Mouse (Mus musculus): ENCODE results near the gene Ppp1r1b. TPM values are rescaled to one million over a fixed set of nuclear protein-coding genes. Genes with fewer than 3 reads are reported as not detected.
A peak's percentile ranks its signal among the peaks of the same experiment; 100 is the strongest.

Ppp1r1b gene
- polyA plus RNA-seq, 1 experiment from 2014 or later = 69.7 TPM

- under 1% methylated on average over 97 of the region's 97 CpGs for WGBS
Measured at GRCm38 (mm10) chr11:98327136-98328030, 20.8 kb upstream of the Ppp1r1b start.

DNA sequence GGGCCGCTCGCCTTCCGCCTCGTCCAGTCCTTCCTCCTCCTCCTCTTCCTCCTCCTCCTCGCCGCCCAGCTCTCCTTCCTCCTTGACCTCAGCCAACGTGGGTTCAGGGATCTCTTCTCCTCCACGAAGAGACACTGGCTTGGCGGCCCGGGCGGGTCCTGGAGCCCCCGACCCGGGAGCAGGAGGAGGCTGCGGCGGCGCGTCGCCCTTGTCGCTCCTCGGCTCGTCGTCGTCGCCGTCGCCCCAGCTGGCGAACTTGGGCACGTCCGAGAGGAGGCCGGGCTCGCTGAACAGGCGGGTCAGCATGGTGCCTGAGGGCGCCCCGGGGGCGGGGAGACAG, 20.2 kb upstream of the Ppp1r1b start:
- peaks cover 43% of the 10 kb centered on the region for H3K27me3 ChIP-seq (replicated peaks; ENCODE audit: control insufficient read depth, insufficient read depth, low read length)
- no peak for ATAC-seq
- H3K36me3 ChIP-seq (ENCODE audit: control insufficient read depth, insufficient read depth) = no peaks in the 10 kb centered on the region
- peak overlapping the region; percentile 64 for H3K4me2 ChIP-seq (ENCODE audit: low read length)
- H3K27ac ChIP-seq (ENCODE audit: low read length) = peak overlapping the region; percentile 99
- peak overlapping the region; percentile 59 for H3K4me3 ChIP-seq (replicated peaks; ENCODE audit: low read length)
- under 1% methylated on average over 31 of the region's 35 CpGs for WGBS
- H3K9me3 ChIP-seq (ENCODE audit: control insufficient read depth, low read length) = no peaks in the 10 kb centered on the region
- peaks cover 33% of the 10 kb centered on the region for H3K4me1 ChIP-seq (replicated peaks; ENCODE audit: control insufficient read depth, insufficient read depth, low read length)
- H3K9ac ChIP-seq (replicated peaks; ENCODE audit: low read depth, low read length) = peak overlapping the region; percentile 82

More at GRCm38 (mm10) chr11:98327136-98328030, 20.8 kb upstream of the Ppp1r1b start:
- Histone ChIP-seq H3K4me2 (ENCODE audit: low read length) (peak overlapping the region; percentile 64), H3K9me3 (ENCODE audit: control insufficient read depth, low read length) (no peaks in the 10 kb centered on the region), H3K4me1 (replicated peaks; ENCODE audit: control insufficient read depth, insufficient read depth, low read length) (peaks cover 34% of the 10 kb centered on the region), H3K36me3 (ENCODE audit: control insufficient read depth, insufficient read depth) (no peaks in the 10 kb centered on the region), H3K27ac (ENCODE audit: low read length) (peak overlapping the region; percentile 99), H3K4me3 (replicated peaks; ENCODE audit: low read length) (peak overlapping the region; percentile 59), H3K27me3 (replicated peaks; ENCODE audit: control insufficient read depth, insufficient read depth, low read length) (peaks cover 46% of the 10 kb centered on the region), H3K9ac (replicated peaks; ENCODE audit: low read depth, low read length) (peak overlapping the region; percentile 82)
- ATAC-seq = no peak

GRCm38 (mm10) chr11:98328371-98329069, 19.7 kb upstream of the Ppp1r1b start:
- H3K9ac ChIP-seq (replicated peaks; ENCODE audit: low read depth, low read length) = peak overlapping the region; percentile 82
- H3K4me1 ChIP-seq (replicated peaks; ENCODE audit: control insufficient read depth, insufficient read depth, low read length) = peaks cover 33% of the 10 kb centered on the region
- no peak for ATAC-seq
- peaks cover 40% of the 10 kb centered on the region for H3K27me3 ChIP-seq (replicated peaks; ENCODE audit: control insufficient read depth, insufficient read depth, low read length)
- H3K36me3 ChIP-seq (ENCODE audit: control insufficient read depth, insufficient read depth) = no peaks in the 10 kb centered on the region
- H3K4me2 ChIP-seq (ENCODE audit: low read length) = peak overlapping the region; percentile 16
- H3K4me3 ChIP-seq (replicated peaks; ENCODE audit: low read length) = peak overlapping the region; percentile 59
- H3K9me3 ChIP-seq (ENCODE audit: control insufficient read depth, low read length) = no peaks in the 10 kb centered on the region
- peak overlapping the region; percentile 99 for H3K27ac ChIP-seq (ENCODE audit: low read length)
- WGBS = under 1% methylated on average over 47 of the region's 56 CpGs

GRCm38 (mm10) chr11:98329081-98329959, 18.9 kb upstream of the Ppp1r1b start, which contains the start of gene Neurod2:
Gene Neurod2 (minus strand): TSS chr11:98329648.
- Histone ChIP-seq H3K9ac (replicated peaks; ENCODE audit: low read depth, low read length) (peak within 1 kb of the TSS; percentile 82), H3K36me3 (ENCODE audit: control insufficient read depth, insufficient read depth) (no peaks in the 10 kb centered on the region), H3K4me1 (replicated peaks; ENCODE audit: control insufficient read depth, insufficient read depth, low read length) (peaks cover 33% of the 10 kb centered on the region), H3K27me3 (replicated peaks; ENCODE audit: control insufficient read depth, insufficient read depth, low read length) (peaks cover 34% of the 10 kb centered on the region), H3K4me2 (ENCODE audit: low read length) (peak within 1 kb of the TSS; percentile 54), H3K4me3 (replicated peaks; ENCODE audit: low read length) (peak within 1 kb of the TSS; percentile 59), H3K27ac (ENCODE audit: low read length) (peak within 1 kb of the TSS; percentile 99), H3K9me3 (ENCODE audit: control insufficient read depth, low read length) (no peaks in the 10 kb centered on the region)
- 2% methylated on average over 36 of the region's 38 CpGs for WGBS
- ATAC-seq = peak; percentile 82

DNA sequence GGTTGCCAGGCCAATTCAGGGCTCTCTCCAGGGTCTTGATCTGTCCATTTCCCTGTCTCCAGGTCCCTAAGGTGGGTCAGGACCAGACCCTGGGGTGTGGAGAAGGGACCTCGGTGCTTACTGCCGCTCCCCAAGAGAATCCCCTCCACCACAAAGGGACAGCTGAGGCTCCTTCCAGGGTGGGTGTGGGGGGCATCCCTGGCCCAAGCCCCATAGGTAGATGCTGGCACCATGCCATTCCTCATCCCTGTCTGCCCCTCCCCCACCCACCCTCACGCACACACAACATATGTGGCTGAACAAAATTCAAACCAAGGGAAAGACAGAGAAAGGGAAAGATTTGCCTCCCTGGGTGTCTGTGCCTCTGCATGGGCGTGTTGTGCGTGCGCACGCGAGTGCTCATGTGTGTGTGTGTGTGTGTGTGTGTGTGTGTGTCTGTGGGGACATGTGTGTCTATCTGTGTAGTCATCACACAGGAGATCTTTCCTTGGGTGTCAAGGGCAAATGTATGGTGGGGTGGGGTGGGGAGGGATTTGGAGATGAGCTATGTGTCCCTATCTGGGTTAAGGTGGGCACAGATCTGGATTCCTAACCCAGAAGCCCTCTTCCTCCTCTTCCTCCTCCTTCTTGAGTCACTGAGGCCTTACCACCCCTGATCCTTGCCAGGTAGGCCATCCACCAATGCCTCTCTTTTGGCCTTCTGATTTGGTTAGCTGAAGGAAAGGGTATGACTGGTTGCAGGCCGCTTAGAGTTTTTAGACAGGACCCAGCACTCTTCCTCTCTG, 18.1 kb upstream of the Ppp1r1b start:
- Histone ChIP-seq H3K4me2 (ENCODE audit: low read length) (peak overlapping the region; percentile 54), H3K9ac (replicated peaks; ENCODE audit: low read depth, low read length) (peak overlapping the region; percentile 62), H3K9me3 (ENCODE audit: control insufficient read depth, low read length) (no peaks in the 10 kb centered on the region), H3K4me1 (replicated peaks; ENCODE audit: control insufficient read depth, insufficient read depth, low read length) (peaks cover 39% of the 10 kb centered on the region), H3K27ac (ENCODE audit: low read length) (peak overlapping the region; percentile 98), H3K27me3 (replicated peaks; ENCODE audit: control insufficient read depth, insufficient read depth, low read length) (peaks cover 26% of the 10 kb centered on the region), H3K4me3 (replicated peaks; ENCODE audit: low read length) (peak overlapping the region; percentile 32), H3K36me3 (ENCODE audit: control insufficient read depth, insufficient read depth) (no peaks in the 10 kb centered on the region)
- WGBS = 15% methylated on average over 9 of the region's 9 CpGs
- peak; percentile 19; the same call in 1 of the 2 replicates for ATAC-seq

DNA sequence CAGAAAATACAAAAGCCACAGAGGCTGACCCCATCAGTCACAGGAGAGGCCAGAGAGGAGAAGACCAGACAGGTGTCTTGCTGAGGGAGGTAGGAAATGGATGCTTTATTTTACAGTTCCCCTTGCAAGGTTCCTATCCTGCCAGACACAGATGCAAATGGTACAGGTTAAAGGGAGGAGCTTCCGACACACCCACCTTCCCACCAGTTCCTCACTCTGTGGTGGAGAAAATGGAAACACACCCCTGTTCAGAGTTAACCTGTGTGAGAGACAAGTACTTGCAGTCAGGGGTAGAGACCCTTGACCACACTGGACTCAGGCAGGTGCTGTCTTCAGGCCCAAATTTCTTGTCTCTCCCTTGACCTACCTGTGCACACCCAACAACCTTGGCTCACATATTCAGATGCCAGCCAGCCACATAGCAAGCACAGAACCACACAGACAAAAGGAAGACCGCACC, 17.4 kb upstream of the Ppp1r1b start:
- Histone ChIP-seq H3K4me2 (ENCODE audit: low read length) (no peak overlapping the region), H3K36me3 (ENCODE audit: control insufficient read depth, insufficient read depth) (no peaks in the 10 kb centered on the region), H3K4me3 (replicated peaks; ENCODE audit: low read length) (no peak overlapping the region), H3K9ac (replicated peaks; ENCODE audit: low read depth, low read length) (no peak overlapping the region), H3K4me1 (replicated peaks; ENCODE audit: control insufficient read depth, insufficient read depth, low read length) (peaks cover 46% of the 10 kb centered on the region), H3K27me3 (replicated peaks; ENCODE audit: control insufficient read depth, insufficient read depth, low read length) (peaks cover 22% of the 10 kb centered on the region), H3K27ac (ENCODE audit: low read length) (peak overlapping the region; percentile 98), H3K9me3 (ENCODE audit: control insufficient read depth, low read length) (no peaks in the 10 kb centered on the region)
- WGBS = 53% methylated on average over 2 of the region's 2 CpGs
- no peak for ATAC-seq

- H3K4me3 ChIP-seq (replicated peaks; ENCODE audit: low read length) = no peak overlapping the region
- peaks cover 27% of the 10 kb centered on the region for H3K27me3 ChIP-seq (replicated peaks; ENCODE audit: control insufficient read depth, insufficient read depth, low read length)
- no peak overlapping the region for H3K27ac ChIP-seq (ENCODE audit: low read length)
- H3K4me2 ChIP-seq (ENCODE audit: low read length) = no peak overlapping the region
- ATAC-seq = no peak
- H3K9me3 ChIP-seq (ENCODE audit: control insufficient read depth, low read length) = no peaks in the 10 kb centered on the region
- H3K36me3 ChIP-seq (ENCODE audit: control insufficient read depth, insufficient read depth) = no peaks in the 10 kb centered on the region
- no peak overlapping the region for H3K9ac ChIP-seq (replicated peaks; ENCODE audit: low read depth, low read length)
- 90% methylated on average over 1 of the region's 1 CpGs for WGBS
- H3K4me1 ChIP-seq (replicated peaks; ENCODE audit: control insufficient read depth, insufficient read depth, low read length) = peaks cover 46% of the 10 kb centered on the region
Measured at GRCm38 (mm10) chr11:98331401-98331800, 16.8 kb upstream of the Ppp1r1b start.

GRCm38 (mm10) chr11:98332186-98332585, 16.0 kb upstream of the Ppp1r1b start:
- peak overlapping the region; percentile 97 for H3K27ac ChIP-seq (ENCODE audit: low read length)
- no peak overlapping the region for H3K9ac ChIP-seq (replicated peaks; ENCODE audit: low read depth, low read length)
- WGBS = 86% methylated on average over 3 of the region's 3 CpGs
- H3K27me3 ChIP-seq (replicated peaks; ENCODE audit: control insufficient read depth, insufficient read depth, low read length) = peaks cover 28% of the 10 kb centered on the region
- no peak for ATAC-seq
- no peaks in the 10 kb centered on the region for H3K9me3 ChIP-seq (ENCODE audit: control insufficient read depth, low read length)
- no peak overlapping the region for H3K4me3 ChIP-seq (replicated peaks; ENCODE audit: low read length)
- no peak overlapping the region for H3K4me2 ChIP-seq (ENCODE audit: low read length)
- peaks cover 49% of the 10 kb centered on the region for H3K4me1 ChIP-seq (replicated peaks; ENCODE audit: control insufficient read depth, insufficient read depth, low read length)
- H3K36me3 ChIP-seq (ENCODE audit: control insufficient read depth, insufficient read depth) = no peaks in the 10 kb centered on the region

Data from forebrain, embryonic 16.5 days (tissue).